Mouse (Mus musculus) forelimb bud, embryonic 11.5 days (tissue): ENCODE results near the gene Camta1.

Experiments used
- DNase-seq: peaks from one replicate; pipeline ENCODE4 v3.0.0-alpha.2; 2012; ENCODE audit warnings: low read depth, low spot score

The Camta1 gene

DNA sequence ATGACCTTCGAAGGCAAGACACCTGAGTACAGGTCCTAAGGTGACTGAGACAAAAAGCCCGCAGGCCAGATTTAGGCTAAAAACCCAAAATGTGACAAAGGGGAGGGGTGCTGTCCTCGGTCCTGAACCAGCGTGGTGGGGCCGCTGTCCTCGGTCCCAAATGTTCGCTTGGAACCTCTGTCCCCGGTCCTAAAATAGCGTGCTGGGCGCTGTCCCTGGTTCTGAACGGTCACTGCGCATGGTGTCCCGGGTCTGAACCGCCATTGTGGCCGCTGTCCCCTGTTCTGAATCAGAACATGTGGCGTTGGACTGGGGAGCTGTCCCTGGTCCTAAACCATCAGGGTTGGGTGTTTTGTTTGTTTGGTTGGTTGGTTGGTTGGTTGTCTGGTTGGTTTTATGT lies 257.2 kb downstream of the Camta1 start:
- peak; percentile 94 for DNase-seq

DNA sequence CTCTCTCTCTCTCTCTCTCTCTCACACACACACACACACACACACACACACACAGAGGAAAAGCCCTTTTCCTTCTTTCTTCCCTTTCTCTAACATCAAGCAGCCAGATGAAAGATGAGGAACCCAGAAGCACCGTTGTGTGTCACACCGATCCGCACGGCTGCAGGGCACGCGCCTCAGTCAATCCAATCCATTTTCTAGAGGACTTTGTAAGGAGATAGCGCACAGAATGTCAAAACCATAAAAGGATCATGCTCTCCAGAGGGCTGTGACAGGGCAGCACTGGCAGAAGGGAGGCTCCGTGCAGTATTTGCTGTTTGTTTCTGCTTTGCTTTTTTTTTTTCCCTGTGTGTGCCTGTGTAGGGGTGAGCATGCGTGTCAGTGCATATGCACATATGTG lies 258.1 kb downstream of the Camta1 start:
- DNase-seq = no peak

- no peak for DNase-seq
Observed at GRCm38 (mm10) chr4:151595116-151595515, 266.6 kb downstream of the Camta1 start.

DNA sequence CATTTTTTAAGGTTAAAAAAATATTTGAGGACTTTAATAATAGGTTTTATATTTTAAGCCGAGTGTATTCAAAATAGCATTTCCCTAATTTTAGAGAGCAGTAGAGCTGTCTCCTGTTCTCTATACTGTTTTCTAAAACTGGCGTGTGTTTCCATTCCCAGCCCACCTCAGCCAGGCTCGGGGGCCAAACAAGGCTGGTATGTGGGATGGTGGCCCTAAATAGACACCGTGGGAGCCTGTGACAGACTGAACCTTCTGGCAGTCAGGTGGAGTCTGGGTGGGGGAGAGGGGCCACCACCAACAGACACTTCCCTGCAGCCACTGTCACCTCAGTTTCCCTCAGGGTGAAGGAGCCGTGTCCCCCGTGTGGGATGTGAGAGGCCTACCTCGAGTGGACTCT lies 268.6 kb downstream of the Camta1 start:
- no peak for DNase-seq

GRCm38 (mm10) chr4:151586074-151586473 lies 275.6 kb downstream of the Camta1 start:
- DNase-seq = no peak

- no peak for DNase-seq
Observed at GRCm38 (mm10) chr4:151577961-151578360, 283.7 kb downstream of the Camta1 start.

- DNase-seq = no peak
Observed at GRCm38 (mm10) chr4:151576291-151577108, 285.2 kb downstream of the Camta1 start.

GRCm38 (mm10) chr4:151572716-151573115 lies 289.0 kb downstream of the Camta1 start:
- no peak for DNase-seq

- no peak for DNase-seq
Observed at GRCm38 (mm10) chr4:151569586-151569985, 292.1 kb downstream of the Camta1 start.

- DNase-seq = no peak
Observed at GRCm38 (mm10) chr4:151568887-151569286, 292.8 kb downstream of the Camta1 start.

DNA sequence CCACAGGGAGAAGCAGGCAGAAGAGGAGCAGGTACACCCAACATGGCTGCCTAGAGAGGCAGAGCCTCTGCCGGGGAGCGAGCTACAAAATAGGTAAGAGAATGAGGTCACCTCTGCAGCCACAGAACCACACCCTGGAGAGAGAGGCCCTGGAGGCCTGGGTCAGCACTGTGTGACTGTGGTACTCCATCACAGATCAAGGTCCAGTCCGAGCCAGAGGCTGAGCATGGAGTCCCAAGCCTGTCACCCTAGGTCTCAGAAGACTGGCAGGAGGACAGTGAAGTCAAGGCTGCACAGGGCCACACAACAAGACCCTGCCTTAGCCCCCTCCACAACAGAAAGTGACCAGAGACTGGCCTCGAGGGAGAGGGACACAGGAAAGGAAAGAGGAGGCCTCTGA lies 294.6 kb downstream of the Camta1 start:
- DNase-seq = no peak

GRCm38 (mm10) chr4:151555505-151555904 lies 306.2 kb downstream of the Camta1 start:
- DNase-seq = no peak

- DNase-seq = no peak
Observed at GRCm38 (mm10) chr4:151549523-151549922, 312.2 kb downstream of the Camta1 start.

GRCm38 (mm10) chr4:151545452-151545851 lies 316.2 kb downstream of the Camta1 start:
- no peak for DNase-seq

DNA sequence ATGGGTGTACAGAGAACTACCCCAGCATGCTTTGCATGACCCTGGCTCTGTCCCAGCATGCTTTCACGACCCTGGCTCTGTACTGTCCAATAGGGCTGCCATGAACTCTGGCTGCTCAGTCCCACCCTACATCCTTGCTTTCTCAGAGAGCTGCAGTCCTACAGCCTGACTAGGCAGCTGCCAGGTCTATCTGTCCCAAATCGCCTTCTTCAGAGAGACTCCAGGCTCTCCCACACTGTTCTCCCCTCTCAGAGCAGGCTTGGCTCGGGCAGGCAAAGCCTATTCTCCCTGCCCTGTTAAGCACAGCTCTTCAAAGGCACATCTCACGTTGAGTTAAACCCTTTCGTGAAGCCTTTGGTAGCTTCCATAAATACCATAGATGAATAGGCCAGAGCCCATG lies 317.5 kb downstream of the Camta1 start:
- no peak for DNase-seq

- DNase-seq = no peak
Observed at GRCm38 (mm10) chr4:151540546-151540945, 321.1 kb downstream of the Camta1 start.

- no peak for DNase-seq
Observed at GRCm38 (mm10) chr4:151539881-151540280, 321.8 kb downstream of the Camta1 start.

DNA sequence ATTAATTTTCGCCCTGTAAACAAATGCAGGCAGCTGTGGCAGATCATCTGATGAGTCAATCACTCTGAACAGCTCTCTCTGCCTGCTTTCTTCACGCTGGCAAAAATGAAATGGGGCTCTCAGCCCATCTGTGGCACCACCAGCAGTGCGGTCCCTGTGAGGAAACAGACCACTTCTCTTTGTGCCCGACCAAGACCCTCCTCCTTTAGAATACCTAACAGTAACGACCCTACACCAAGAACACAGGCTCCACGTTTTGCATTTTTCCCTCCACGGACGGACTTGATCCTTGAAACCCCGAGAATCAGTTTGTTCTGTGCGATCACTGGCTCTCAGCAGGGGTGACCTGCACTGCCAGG lies 322.5 kb downstream of the Camta1 start:
- DNase-seq = no peak

DNA sequence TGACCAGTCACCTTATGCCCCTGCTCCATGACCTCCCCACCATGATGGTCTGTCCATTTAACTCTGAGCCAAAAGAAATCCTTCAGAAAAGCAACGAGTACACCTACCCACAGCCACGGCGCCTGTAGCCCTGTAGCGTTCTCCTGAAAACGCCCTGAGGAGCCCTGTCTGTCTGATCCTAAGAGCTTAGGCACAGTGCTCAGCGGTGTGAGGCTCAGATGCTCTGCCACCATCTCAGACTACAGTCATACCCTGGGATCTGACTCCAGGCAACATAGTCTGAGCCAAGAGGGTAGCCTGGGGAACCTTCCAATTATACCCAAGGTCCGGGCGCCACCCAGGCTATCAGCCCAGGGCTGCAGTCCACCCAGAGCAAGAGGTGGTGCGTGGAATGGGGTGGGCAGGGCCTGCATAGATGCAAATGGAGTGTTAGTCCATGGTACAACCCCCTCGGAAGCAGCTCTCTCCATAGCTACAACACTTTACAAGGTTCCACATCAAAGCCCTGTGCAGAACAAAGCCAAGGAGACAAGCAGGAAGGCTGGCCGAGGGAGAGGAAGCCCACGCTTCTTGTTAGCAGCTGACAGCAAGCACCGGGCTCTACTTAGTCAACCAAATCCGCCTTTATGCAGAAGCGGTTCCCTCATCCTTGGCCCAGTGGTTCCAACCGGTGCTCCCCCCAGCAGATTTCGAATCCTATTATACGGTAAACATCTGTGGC lies 323.1 kb downstream of the Camta1 start:
- DNase-seq = no peak

- DNase-seq = peak; percentile 31
Observed at GRCm38 (mm10) chr4:151535916-151536450, 325.7 kb downstream of the Camta1 start.

GRCm38 (mm10) chr4:151533451-151533850 lies 328.2 kb downstream of the Camta1 start:
- DNase-seq = peak; percentile 52

GRCm38 (mm10) chr4:151528436-151528835 lies 333.2 kb downstream of the Camta1 start:
- DNase-seq = no peak

DNA sequence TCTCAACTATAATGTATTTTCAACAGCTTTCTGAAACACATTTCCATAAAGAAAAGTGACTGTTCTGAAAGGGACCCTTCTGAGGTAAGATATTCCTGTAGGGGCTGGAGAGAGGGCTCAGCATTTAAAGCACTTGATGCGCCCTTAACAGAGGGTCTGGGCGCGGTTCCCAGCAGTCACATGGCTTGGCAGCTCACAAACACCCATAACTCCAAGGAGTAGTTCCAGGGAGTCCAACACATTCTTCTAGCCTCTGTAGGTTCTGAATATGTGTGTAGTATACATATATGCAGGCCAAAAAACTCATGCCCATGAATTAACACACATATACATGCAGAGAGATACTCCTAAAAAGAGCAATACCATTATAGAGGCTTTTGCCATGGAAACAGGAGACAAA lies 333.9 kb downstream of the Camta1 start:
- no peak for DNase-seq
